Mouse (Mus musculus): ENCODE data around the gene Ptgfrn. TPM values are rescaled to one million over a fixed set of nuclear protein-coding genes. Genes with fewer than 3 reads are reported as not detected.
A peak's percentile ranks its signal among the peaks of the same experiment; 100 is the strongest.

The Ptgfrn gene
- total RNA-seq, 1 experiment from 2014 or later = 4.3 TPM

DNA sequence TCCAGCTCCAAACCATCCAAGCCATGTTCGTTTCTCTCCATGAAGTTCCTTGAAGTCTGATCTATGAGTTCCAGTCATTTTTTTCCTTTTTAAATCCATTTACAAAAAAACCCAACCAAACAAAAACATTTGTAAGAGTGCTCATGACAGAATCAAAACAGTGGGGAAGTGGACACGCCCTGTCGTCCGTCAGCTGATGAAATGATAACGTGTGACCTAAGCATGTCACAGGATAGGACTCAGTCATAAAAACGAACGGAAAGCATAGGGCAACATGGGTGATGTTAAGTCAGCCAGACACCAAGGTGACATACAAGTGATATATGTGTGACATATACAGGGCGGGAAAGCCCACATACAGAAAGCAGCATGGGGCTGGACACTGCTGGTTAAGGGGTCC lies 54.9 kb downstream of the Ptgfrn start:
- ATAC-seq (ENCODE audit: extremely low read depth, insufficient number of reproducible peaks, low FRiP score, poor library complexity, severe bottlenecking) = no peak

- ATAC-seq (ENCODE audit: extremely low read depth, insufficient number of reproducible peaks, low FRiP score, poor library complexity, severe bottlenecking) = no peak
These were observed 58.5 kb downstream of the Ptgfrn start for GRCm38 (mm10) chr3:101051601-101052000.

- no peak for ATAC-seq (ENCODE audit: extremely low read depth, insufficient number of reproducible peaks, low FRiP score, poor library complexity, severe bottlenecking)
These were observed 60.1 kb downstream of the Ptgfrn start for GRCm38 (mm10) chr3:101049997-101050396.

- ATAC-seq (ENCODE audit: extremely low read depth, insufficient number of reproducible peaks, low FRiP score, poor library complexity, severe bottlenecking) = no peak
These were observed 61.3 kb downstream of the Ptgfrn start for GRCm38 (mm10) chr3:101048781-101049180.

DNA sequence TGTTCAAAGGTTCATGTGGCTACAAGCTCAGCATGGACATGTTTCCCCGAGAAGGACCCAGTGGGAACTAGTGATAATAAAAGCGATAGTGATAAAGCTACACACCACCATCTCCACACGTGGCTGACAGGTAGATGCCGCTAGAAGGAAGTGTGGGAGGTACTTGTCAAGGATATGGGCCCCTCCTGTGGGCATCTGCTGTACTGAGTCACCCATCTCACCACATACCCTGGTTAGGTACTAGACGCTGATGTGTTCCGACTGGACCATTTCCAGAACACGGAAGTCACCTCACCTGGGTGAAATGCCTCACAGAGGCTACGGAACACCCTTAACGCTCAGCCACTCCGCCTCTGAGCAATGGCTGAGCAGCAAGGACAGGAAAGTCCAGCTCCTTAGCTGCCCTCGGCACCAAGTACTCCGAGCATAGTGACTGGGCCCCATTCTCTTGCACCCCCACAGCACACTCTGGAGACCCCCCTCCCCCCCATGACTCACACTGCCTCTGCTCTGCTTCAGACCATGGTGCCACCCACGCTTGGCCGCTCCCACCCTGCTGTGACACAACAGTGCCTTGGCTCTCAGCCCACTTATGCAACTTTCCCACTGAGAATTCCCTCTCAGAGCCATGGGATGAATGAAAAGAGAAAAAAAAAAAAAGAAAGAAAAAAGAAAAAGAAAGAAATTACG lies 62.3 kb downstream of the Ptgfrn start:
- no peak for ATAC-seq (ENCODE audit: extremely low read depth, insufficient number of reproducible peaks, low FRiP score, poor library complexity, severe bottlenecking)

DNA sequence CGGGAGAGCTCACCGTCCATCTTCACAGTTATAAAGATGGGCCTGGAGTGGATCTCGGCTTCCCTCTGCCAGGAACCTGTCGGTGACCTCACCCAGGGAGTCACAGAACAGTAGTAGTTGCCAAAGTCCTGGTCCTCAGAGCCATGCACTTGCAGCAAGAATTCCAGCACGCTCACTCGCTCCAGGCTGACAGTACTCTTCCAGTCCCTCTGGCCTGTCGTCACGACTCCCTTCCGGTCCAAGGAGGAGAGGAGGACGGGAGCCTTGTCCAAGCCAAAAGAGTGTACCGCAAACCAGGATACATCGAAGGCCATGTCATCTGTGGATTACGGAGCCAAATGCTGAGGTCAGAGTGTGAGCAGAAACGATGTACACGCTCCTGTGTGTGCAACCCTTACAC lies 64.6 kb downstream of the Ptgfrn start:
- ATAC-seq (ENCODE audit: extremely low read depth, insufficient number of reproducible peaks, low FRiP score, poor library complexity, severe bottlenecking) = no peak

- ATAC-seq (ENCODE audit: extremely low read depth, insufficient number of reproducible peaks, low FRiP score, poor library complexity, severe bottlenecking) = no peak
These were observed 65.4 kb downstream of the Ptgfrn start for GRCm38 (mm10) chr3:101044686-101045085.

DNA sequence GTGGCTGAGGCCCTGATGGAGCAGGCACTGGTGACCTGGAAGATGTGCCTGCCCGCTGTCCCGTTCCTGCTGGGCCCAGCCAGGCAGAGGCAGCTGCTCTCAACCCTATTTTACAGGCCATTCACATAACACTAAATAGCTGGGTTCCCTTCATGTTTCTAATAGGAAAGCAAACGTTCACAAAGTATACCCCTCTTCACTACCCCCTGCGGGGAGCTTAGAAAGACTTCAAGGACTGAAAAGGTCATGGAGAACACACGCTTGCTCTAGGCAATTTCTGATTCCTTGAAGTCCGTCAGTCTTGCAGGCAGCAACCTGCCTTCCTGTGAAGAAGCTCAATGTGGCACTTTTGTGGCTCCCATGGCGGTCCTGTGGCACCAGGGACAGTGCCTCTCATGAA lies 68.1 kb downstream of the Ptgfrn start:
- no peak for ATAC-seq (ENCODE audit: extremely low read depth, insufficient number of reproducible peaks, low FRiP score, poor library complexity, severe bottlenecking)

DNA sequence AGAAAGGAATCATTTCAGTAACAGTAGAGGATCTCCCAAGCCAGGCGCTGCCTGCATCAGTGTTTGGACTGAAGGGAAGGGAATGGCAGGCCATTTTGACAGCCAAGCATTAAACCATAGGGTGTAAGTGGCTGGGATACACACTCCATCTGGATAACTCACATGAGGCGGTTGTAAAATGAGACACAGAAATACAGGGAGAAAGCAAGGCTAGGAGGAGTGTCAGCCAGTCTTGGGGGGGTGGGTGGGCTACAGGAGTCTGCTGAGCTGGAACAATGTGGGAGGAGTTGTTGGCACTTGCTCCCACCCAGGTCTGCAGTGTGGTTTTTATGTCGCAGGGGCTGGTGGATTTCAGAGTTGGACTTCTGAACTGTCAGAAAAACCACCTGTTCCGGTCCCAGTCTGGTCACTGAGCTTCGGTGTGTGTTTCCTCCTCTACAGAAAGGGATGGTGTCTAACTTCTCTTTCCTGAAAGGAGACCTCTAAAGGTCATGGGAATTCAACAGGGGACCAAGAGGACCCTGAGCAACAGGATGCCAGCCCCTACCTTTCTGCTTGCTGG lies 72.0 kb downstream of the Ptgfrn start:
- ATAC-seq (ENCODE audit: extremely low read depth, insufficient number of reproducible peaks, low FRiP score, poor library complexity, severe bottlenecking) = no peak

DNA sequence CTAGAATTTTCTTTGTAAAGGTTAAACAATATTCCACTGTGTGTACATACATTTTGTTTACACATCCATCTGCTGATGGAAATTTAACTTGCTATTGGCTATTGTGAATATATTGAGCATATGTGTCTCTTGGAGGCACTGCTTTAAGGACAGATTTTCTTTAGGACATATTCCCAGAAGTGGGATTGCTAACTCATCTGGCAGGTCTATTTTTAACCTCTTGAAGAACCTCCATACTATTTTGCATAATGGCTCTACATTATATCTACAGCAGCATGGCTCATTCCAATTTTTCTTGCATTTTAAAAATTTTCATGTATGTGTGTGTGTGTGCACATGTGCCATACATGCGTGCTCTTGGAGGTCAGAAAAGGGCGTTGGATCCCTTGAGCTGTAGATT lies 74.1 kb downstream of the Ptgfrn start:
- no peak for ATAC-seq (ENCODE audit: extremely low read depth, insufficient number of reproducible peaks, low FRiP score, poor library complexity, severe bottlenecking)

DNA sequence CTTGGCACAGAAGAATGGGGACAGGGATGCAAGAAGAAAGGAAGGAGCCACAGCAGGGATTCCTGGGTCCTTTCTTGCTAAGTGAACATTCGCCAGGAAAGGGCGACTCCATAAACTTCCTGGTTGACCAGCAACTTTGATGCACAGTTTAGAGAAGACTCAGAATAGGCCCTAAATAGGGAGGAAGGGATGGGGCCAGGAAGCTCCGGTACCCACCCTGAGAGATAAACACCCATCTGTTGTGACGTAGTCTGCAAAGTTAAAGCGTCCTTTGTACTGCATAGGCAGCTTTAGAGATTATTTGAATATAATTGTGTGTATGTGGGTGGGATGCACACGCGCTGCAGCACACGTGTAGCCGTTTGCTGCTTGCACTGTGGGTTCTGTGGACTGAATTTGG lies 75.6 kb downstream of the Ptgfrn start:
- ATAC-seq (ENCODE audit: extremely low read depth, insufficient number of reproducible peaks, low FRiP score, poor library complexity, severe bottlenecking) = no peak

- no peak for ATAC-seq (ENCODE audit: extremely low read depth, insufficient number of reproducible peaks, low FRiP score, poor library complexity, severe bottlenecking)
These were observed 76.4 kb downstream of the Ptgfrn start for GRCm38 (mm10) chr3:101033644-101034043.

GRCm38 (mm10) chr3:101031456-101032142 lies 78.5 kb downstream of the Ptgfrn start:
- no peak; the same call in 1 of the 2 replicates for ATAC-seq (ENCODE audit: extremely low read depth, insufficient number of reproducible peaks, low FRiP score, poor library complexity, severe bottlenecking)

DNA sequence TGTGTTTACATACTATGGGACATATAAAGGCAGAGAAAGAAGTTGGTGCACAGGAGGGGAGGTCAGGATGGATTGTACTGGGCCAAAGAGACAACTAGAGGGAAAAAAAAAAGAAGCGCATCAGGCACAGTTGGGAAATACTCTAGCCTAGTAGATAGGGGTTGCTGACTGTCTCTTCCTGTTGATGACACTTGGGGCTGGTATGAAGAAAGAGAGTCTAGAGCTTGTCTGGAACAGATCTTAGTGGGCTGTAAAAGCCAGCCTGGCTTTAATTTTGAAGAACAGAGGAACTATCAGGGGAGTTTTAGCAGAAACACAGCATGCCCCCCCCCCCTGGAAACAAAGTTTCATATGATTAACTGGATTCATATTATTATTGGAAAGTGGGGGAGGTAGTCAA lies 79.4 kb downstream of the Ptgfrn start:
- peak; percentile 52 for ATAC-seq (ENCODE audit: extremely low read depth, insufficient number of reproducible peaks, low FRiP score, poor library complexity, severe bottlenecking)

GRCm38 (mm10) chr3:101029339-101029738 lies 80.7 kb downstream of the Ptgfrn start, which contains the start of gene Cd101:
Gene Cd101, minus strand, starts transcription at chr3:101029556.
- peak; percentile 65 for ATAC-seq (ENCODE audit: extremely low read depth, insufficient number of reproducible peaks, low FRiP score, poor library complexity, severe bottlenecking)

GRCm38 (mm10) chr3:101026741-101027140 lies 83.3 kb downstream of the Ptgfrn start:
- no peak for ATAC-seq (ENCODE audit: extremely low read depth, insufficient number of reproducible peaks, low FRiP score, poor library complexity, severe bottlenecking)

- ATAC-seq (ENCODE audit: extremely low read depth, insufficient number of reproducible peaks, low FRiP score, poor library complexity, severe bottlenecking) = no peak
These were observed 87.1 kb downstream of the Ptgfrn start for GRCm38 (mm10) chr3:101022967-101023366.

GRCm38 (mm10) chr3:101021481-101022051 lies 88.5 kb downstream of the Ptgfrn start:
- no peak for ATAC-seq (ENCODE audit: extremely low read depth, insufficient number of reproducible peaks, low FRiP score, poor library complexity, severe bottlenecking)

DNA sequence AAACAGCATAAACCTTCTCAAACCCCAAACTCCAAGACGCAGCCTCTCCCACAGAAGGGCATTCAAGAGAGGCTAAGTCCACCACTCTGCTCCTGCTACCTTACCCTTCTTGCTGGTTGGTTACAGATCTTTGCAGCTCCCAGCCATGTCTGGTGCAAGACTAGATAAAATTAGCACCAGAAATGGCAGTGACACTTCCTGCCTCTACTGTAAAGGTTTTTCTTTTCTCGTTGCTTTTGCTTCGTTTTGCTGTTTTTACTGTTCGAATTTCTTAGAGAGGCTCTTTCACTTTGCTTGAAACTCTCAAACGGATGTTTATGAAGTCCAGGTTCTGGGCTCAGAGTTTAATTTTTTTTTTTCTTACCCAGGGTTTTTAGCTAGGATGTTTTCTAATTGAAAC lies 89.0 kb downstream of the Ptgfrn start:
- no peak for ATAC-seq (ENCODE audit: extremely low read depth, insufficient number of reproducible peaks, low FRiP score, poor library complexity, severe bottlenecking)

- ATAC-seq (ENCODE audit: extremely low read depth, insufficient number of reproducible peaks, low FRiP score, poor library complexity, severe bottlenecking) = no peak
These were observed 91.6 kb downstream of the Ptgfrn start for GRCm38 (mm10) chr3:101018494-101018893.

Data from neutrophil, adult 5-6 weeks (primary cell).